Mouse (Mus musculus) spleen, postnatal 10 days (tissue): ENCODE measurements around the gene Gm20683.

Experiments used
- DNase-seq, 2 experiments: peaks; one replicate each; pipeline ENCODE4 v3.0.0; 2021 to 2022; ENCODE audit warnings: low spot score in 2 of 2

The Gm20683 gene

DNA sequence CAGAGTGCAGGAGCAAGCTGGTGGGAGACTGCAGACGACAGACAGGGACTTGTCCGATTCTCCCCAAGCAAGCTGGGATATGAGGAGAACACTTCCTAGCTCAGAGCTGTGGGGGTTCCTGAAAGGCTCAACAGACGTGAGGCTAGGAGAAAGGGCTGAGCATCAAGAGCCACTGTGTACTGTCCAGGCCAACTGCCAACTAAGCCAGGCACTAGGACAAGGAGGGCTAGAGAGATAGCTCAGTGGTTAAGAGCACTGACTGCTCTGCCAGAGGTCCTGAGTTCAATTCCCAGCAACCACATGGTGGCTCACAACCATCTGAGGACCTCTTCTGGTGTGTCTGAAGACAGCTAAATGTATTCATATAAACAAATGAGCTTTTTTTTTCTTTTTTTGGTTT, 946 bp upstream of the Gm20683 start:
- no peak for DNase-seq

DNA sequence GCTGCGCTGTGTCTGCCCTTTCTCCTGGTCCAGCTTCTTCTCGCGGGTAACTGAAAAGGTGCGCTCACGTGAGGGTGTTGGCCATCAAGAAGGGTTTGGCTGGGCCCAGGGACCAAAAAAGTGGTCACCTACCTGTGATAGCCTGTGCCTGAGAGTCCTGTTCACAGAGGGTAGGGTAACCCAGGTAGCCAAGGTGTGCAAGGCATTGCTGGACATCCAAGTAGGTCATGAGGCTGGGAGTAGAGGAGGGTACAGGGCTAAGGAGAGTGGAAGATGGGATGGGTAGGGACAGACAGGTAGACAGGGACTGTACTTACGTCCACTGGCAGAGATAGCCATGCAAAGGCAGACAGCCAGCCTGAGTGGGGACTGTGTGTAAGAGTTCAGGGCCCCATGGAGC, 1.0 kb downstream of the Gm20683 start:
- DNase-seq = no peak

GRCm38 (mm10) chr17:25839455-25840235, 1.9 kb downstream of the Gm20683 start:
- no peak for DNase-seq

DNA sequence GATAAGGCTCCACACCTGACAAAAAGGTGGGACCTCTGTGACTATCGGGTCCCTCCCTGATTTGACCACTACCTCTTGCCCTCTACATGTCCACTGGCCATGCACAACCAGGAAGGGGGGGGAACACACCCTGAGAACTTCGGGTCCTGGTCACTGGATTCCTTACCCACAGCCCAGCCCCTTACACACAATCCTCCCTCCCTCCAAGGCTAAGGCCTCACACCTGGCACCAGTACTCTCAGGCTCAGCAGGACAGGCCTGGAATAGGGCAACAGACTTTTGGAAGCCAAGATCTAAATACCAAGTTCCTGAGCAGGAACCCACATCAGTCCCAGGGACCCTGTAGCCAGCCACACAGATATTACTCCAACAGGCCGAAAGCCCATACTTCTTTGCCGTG, 2.7 kb downstream of the Gm20683 start:
- no peak for DNase-seq

DNA sequence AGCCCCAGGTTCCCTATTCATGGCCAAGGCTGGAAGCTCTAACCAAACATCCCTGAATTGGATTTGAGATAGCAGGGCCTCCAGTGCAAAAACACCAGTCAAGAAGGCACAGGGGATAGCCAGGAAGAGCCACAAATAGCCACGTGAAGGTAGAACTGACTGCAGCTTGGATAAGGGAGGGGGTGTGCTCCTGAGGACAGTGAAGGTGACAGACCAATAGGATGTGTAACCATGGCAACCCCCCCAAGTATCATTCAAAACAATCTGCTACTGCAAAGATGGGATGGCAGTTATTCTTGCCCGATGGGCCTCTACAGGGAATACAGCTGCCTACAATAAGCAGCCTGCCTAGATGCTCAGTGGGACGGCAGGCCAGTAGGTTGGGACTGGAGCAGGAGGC, 4.0 kb downstream of the Gm20683 start:
- no peak for DNase-seq

DNA sequence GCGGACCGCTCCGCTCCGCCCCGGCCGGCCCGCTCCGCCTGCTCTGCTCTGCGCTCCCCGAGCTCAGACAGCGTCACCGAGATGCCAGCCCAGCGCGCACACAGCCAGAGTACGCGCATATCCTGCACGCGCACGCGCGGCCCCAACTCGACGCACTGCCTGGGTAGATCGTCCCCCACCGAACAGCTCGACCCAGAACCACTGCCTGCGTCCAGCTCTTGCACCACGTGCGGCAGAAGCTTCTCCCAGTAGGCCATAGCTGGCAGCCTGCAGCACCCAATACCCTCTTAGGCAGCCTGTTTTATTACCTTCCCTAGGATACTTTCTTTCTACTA, 4.5 kb downstream of the Gm20683 start, which contains the start of gene Rhbdl1:
Rhbdl1 (minus strand) TSS at position 220 of the 335 bp plus-strand sequence.
- peak in 1 of 2 experiments; percentile 62 for DNase-seq

- no peak for DNase-seq
Observed at GRCm38 (mm10) chr17:25836397-25837075, 5.0 kb downstream of the Gm20683 start.

- no peak for DNase-seq
Observed at GRCm38 (mm10) chr17:25835816-25836215, 5.7 kb downstream of the Gm20683 start.

DNA sequence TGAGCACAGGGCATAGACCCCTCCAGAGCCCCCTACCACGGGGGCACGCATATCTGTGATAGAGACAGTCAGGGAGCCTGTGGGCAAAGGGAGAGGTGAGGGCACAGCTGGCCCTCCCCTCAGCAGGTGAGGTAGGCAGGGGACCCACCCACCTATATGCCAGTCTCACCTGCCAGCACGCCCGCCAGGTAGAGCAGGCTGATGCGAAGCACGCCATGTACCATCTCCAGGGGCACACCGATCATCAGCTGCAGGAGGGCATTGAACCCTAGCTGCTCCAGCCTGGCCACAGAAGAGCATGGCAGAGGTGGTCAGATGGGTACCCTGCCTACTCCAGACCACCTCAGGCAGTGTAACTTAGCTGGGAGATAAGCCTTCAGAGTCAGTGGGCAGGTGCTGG, 6.3 kb downstream of the Gm20683 start:
- DNase-seq = no peak

- no peak for DNase-seq
Observed at GRCm38 (mm10) chr17:25834595-25835222, 6.9 kb downstream of the Gm20683 start.

DNA sequence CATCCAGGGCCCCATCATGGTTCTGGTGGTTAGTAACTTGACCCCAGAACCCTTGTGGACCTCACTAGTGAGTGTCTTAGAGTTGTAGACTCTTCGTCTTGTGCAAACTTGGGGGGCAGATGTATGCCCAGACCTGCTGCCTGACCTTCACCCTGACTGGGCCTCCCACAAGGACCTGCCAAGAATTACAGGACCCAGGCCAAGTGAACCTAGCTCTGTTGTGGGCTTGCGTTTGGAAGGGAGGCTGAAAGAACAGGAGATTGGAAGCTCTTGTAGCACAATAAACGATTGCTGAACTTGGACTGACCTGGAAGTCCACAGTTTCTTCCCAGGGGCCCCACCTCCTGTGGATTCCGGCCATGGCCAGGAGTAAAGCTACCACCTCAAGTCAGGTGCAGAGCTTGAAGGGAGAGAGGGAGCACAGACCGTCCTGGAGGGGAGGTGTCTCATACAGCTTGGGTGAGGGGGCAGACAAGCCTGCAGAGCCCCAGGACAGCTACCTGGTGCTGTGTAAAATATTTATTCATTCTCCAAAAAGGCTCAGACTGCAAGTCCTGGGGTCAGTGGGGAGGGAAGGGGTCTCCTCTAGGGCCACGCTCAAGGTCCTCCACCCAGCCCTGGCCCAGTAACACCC, 7.5 kb downstream of the Gm20683 start:
- no peak for DNase-seq

DNA sequence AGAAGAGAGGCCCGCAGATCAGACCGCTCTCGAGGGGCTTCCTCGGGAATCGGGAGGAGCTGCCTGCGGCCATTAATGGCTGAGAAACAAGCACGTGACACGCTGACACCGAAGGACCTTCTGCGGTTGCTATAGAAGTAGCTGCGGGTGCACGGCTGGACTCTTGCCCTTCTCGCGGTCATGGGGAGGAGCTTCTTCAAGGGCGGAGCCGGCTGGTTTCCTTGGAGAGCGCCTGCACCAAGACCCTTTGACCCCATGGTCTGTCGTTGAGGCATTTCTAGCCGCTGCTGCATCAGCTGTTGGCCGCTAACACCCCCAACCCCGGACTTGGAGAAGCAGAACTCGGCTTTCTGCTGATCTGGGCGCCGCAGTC, 8.3 kb downstream of the Gm20683 start, which contains the start of gene Stub1:
Stub1 (minus strand) TSS at position 114 of the 373 bp plus-strand sequence.
- DNase-seq = peak in 1 of 2 experiments; percentile 76

GRCm38 (mm10) chr17:25832436-25833290, 8.9 kb downstream of the Gm20683 start:
- DNase-seq = peak; percentile 99 to 100

GRCm38 (mm10) chr17:25831451-25832281, 9.9 kb downstream of the Gm20683 start:
- DNase-seq = peak in 1 of 2 experiments; percentile 56

DNA sequence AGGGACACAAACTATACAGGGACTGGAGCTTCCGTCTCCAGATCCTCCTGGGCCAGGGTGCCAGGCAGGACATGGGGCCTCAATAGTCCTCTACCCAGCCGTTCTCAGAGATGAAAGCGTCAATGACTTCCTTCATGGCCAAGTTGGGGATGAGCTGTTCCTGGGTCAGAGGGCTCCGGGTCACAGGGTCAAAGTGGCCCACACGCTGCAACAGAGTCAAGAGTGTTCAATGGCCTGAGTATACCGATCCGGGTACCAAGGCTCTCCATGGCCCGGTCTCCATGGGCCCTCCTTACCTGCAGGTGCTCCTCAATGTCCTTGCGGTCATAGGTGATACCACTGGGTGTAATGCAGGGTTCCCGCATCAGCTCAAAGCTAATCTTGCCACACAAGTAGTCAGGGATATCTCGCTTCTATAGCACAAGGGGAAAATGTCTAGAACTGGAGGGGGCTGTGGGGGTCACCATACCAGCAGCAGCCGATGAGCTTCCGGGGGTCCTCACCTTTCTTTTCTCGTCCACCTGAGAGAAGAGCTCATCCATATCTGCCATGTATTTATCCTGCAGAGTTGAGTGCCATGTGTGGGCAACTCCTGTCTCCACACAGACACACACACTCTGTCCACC, 10.6 kb downstream of the Gm20683 start:
- no peak for DNase-seq

DNA sequence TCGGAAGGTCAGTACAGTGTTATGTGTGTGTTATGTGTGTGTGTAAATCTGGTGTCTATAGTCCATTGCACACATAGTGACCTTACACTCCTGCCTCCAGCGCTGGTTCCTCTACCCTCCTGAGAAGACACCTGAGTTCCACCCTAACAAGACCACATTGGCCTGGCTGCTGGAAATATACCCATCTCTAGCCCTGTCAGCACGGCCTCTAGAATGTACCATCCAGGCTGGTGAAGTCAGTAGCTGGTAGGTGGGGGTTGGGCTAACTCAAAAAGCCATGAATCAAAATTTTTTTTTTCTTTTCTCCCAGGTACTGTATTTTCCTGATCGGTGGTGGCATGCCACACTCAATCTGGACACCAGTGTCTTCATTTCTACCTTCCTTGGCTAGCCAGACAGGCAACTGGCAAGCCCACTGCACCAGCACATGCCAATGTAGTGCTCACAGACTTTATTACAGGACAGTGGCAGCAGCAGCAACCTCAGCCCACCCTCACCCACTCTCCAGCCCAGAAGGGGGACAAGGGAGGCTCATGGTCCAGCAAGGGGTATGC, 11.3 kb downstream of the Gm20683 start:
- no peak for DNase-seq

GRCm38 (mm10) chr17:25829558-25830017, 12.0 kb downstream of the Gm20683 start:
- DNase-seq = no peak

- DNase-seq = peak; percentile 61 to 78
Observed at GRCm38 (mm10) chr17:25828712-25829557, 12.6 kb downstream of the Gm20683 start, which contains the start of gene Jmjd8. TSS of gene Jmjd8 (plus strand) at chr17:25828867.

DNA sequence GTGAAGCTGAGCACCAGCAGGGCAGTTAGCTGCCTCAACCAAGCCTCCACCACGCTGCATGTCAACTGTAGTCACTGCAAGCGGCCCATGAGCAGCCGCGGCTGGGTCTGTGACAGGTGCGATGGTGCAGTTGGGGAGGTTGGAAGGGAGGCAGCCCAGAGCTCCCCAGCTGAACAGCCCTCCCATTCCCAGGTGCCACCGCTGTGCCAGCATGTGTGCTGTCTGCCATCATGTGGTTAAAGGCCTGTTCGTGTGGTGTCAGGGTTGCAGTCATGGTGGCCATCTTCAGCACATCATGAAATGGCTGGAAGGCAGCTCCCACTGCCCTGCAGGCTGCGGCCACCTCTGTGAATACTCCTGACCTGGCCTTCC, 13.4 kb downstream of the Gm20683 start:
- DNase-seq = no peak
